ENCODE assay signal across 10 mouse cellular contexts in genomic region chr4:82494829-82495228, GRCm38 (mm10).
DNase-seq lines count a peak whose midpoint lies in the region; ATAC-seq lines count a peak whose summit lies in the region.
"Had no signal": no experiment of that assay in that cellular context is flagged by ENCODE, and none has a peak within 500 bp of the region (broad histone marks: within the 10 kb centered on the region; RNA-seq: fewer than 3 reads in every experiment).

No protein-coding gene starts in this region.

- peak overlapping the region; percentile 22; the same call in 1 of the 2 replicates for H3K4me2 ChIP-seq in forebrain, embryonic 12.5 days
- no peak overlapping the region for H3K4me2 ChIP-seq in forebrain, embryonic 11.5 days (ENCODE audit: low read depth, low read length, severe bottlenecking)

- H3K27me3 ChIP-seq in forebrain, embryonic 12.5 days = no peaks in the 10 kb centered on the region
- H3K27me3 ChIP-seq in forebrain, embryonic 11.5 days (ENCODE audit: control insufficient read depth, insufficient read depth, low read length) = no peaks in the 10 kb centered on the region

- DNase-seq in forebrain, embryonic 11.5 days (ENCODE audit: low spot score) = no peak
- peak; percentile 77 for DNase-seq in right cerebral cortex, adult 18-20 months
- no peak for DNase-seq in right cerebral cortex, postnatal 25 days
- DNase-seq in left cerebral cortex, adult 18-20 months (ENCODE audit: low spot score in 2 of 2) = peak; percentile 47 to 69
- DNase-seq in telencephalon, adult 2 months (ENCODE audit: low read depth, low spot score) = peak; percentile 76
- DNase-seq in kidney, postnatal 14 days = no peak
- DNase-seq: B cell, adult 2 months; heart, postnatal 10 days had no signal

- H3K4me1 ChIP-seq in forebrain, embryonic 12.5 days = peaks cover 47% of the 10 kb centered on the region
- peaks cover 4% of the 10 kb centered on the region; the same call in 1 of the 2 replicates for H3K4me1 ChIP-seq in forebrain, embryonic 11.5 days (replicated peaks; ENCODE audit: control insufficient read depth, insufficient read depth, low read length)

- H3K27ac ChIP-seq in forebrain, embryonic 12.5 days = peak overlapping the region; percentile 68; the same call in 1 of the 2 replicates
- no peak overlapping the region for H3K27ac ChIP-seq in forebrain, embryonic 11.5 days (ENCODE audit: low read depth, low read length)

- H3K9ac ChIP-seq in forebrain, embryonic 12.5 days = no peak overlapping the region
- H3K9ac ChIP-seq in forebrain, embryonic 11.5 days (ENCODE audit: low read length) = no peak overlapping the region

- peak; percentile 64; the same call in 1 of the 2 replicates for ATAC-seq in forebrain, embryonic 12.5 days (ENCODE audit: low FRiP score)
- no peak for ATAC-seq in forebrain, embryonic 11.5 days (replicated peaks; ENCODE audit: low FRiP score)
- no peak for ATAC-seq in granulocyte monocyte progenitor cell, adult 5-6 weeks (replicated peaks; ENCODE audit: poor library complexity, severe bottlenecking)

- H3K4me3 ChIP-seq in forebrain, embryonic 12.5 days (replicated peaks) = no peak overlapping the region
- H3K4me3 ChIP-seq in forebrain, embryonic 11.5 days (ENCODE audit: low read depth, low read length) = no peak overlapping the region

- no peaks in the 10 kb centered on the region for H3K9me3 ChIP-seq in forebrain, embryonic 12.5 days
- no peaks in the 10 kb centered on the region for H3K9me3 ChIP-seq in forebrain, embryonic 11.5 days (ENCODE audit: control insufficient read depth, low read length)

- WGBS in forebrain, embryonic 12.5 days = 67% methylated on average over 10 of the region's 10 CpGs
- 82% methylated on average over 10 of the region's 10 CpGs for WGBS in forebrain, embryonic 11.5 days

- H3K36me3 ChIP-seq in forebrain, embryonic 12.5 days (replicated peaks) = peaks cover 28% of the 10 kb centered on the region
- H3K36me3 ChIP-seq in forebrain, embryonic 11.5 days (ENCODE audit: control insufficient read depth, insufficient read depth, low read length) = peaks cover 8% of the 10 kb centered on the region; the same call in 1 of the 2 replicates

Comparison
In these comparisons a context has a peak if more than half of its experiments do, and no peak if none do; other contexts are left out.
1. DNase-seq: peak in right cerebral cortex, adult 18-20 months (single experiment), left cerebral cortex, adult 18-20 months (2 of 2) and telencephalon, adult 2 months (single experiment); none in forebrain, embryonic 11.5 days (single experiment), right cerebral cortex, postnatal 25 days (single experiment) and kidney, postnatal 14 days (single experiment).